Mouse (Mus musculus) stomach, embryonic 14.5 days (tissue): ENCODE measurements around the gene Tes3-ps. TPM values are rescaled to one million over a fixed set of nuclear protein-coding genes. Genes with fewer than 3 reads are reported as not detected.
A peak's percentile ranks its signal among the peaks of the same experiment; 100 is the strongest.

Experiments
- ATAC-seq: fragments of 200-750 bp; cut with Nextera tagmentation; 2 replicates; pipeline ENCODE4 v1.8.0; 2017; ENCODE audit warnings: low read depth, moderate TSS enrichment; ENCODE audit not compliant: insufficient number of reproducible peaks, insufficient read depth, low FRiP score
- H3K27ac ChIP-seq: fragments of 300-500 bp; sonication (generic); 2 replicates; pipeline ENCODE4 v1.5.1; 2014; ENCODE audit warnings: mild to moderate bottlenecking, low read length, moderate library complexity, mixed read lengths
- H3K27me3 ChIP-seq: fragments of 300-500 bp; sonication (generic); 2 replicates; pipeline ENCODE4 v1.6.1; 2014; ENCODE audit warnings: low read length, control low read depth, mixed read lengths; ENCODE audit not compliant: control insufficient read depth, insufficient read depth
- H3K36me3 ChIP-seq: fragments of 300-500 bp; sonication (generic); 2 replicates; pipeline ENCODE4 v1.6.1; 2014; ENCODE audit warnings: mild to moderate bottlenecking, control low read depth, low read length, moderate library complexity, mixed read lengths; ENCODE audit not compliant: control insufficient read depth, insufficient read depth
- H3K4me1 ChIP-seq: fragments of 300-500 bp; sonication (generic); 2 replicates; pipeline ENCODE4 v1.6.1; 2014; ENCODE audit warnings: low read length, control low read depth, mixed read lengths; ENCODE audit not compliant: control insufficient read depth, insufficient read depth
- H3K4me2 ChIP-seq: fragments of 300-500 bp; sonication (generic); replicated peaks from 2 replicates; pipeline ENCODE4 v1.6.1; 2014; ENCODE audit warnings: low read depth, low read length, control low read depth
- H3K4me3 ChIP-seq: fragments of 300-500 bp; sonication (generic); 2 replicates; pipeline ENCODE4 v1.5.1; 2014; ENCODE audit warnings: low read depth, low read length, control low read depth
- H3K9ac ChIP-seq: fragments of 300-500 bp; sonication (generic); replicated peaks from 2 replicates; pipeline ENCODE4 v1.6.1; 2014; ENCODE audit warnings: low read depth, mild to moderate bottlenecking, control low read depth, low read length, moderate library complexity, mixed read lengths
- H3K9me3 ChIP-seq: fragments of 300-500 bp; sonication (generic); 2 replicates; pipeline ENCODE4 v1.6.1; 2016; ENCODE audit warnings: low read depth, low read length, control low read depth; ENCODE audit not compliant: control insufficient read depth
- WGBS: fragments of 180-500 bp; shearing (Covaris S2); extraction: QIAGEN DNeasy Blood & Tissue Kit; methylation state at CpG from one replicate; pipeline ENCODE4 v1.1.7; 2014; 5-methylcytosine and 5-hydroxymethylcytosine counted together
- polyA plus RNA-seq: library from polyadenylated mRNA; unstranded; fragments of >200 nt; fragmentation: Nextera tagmentation; extraction: Ambion mirVana; gene quantifications from 2 replicates; pipeline ENCODE4 v1.2.1, GENCODE M21; 2014

Gene Tes3-ps
- polyA plus RNA-seq, 1 experiment from 2014 or later: 1.2 TPM

GRCm38 (mm10) chr13:49478851-49479374 lies 14.2 kb upstream of the Tes3-ps start:
- ATAC-seq: no peak
- peak overlapping the region; percentile 77 for H3K27ac ChIP-seq

GRCm38 (mm10) chr13:49479399-49479798 lies 13.7 kb upstream of the Tes3-ps start:
- H3K4me2 ChIP-seq: no peak overlapping the region
- no peak overlapping the region for H3K9ac ChIP-seq
- H3K4me3 ChIP-seq: no peak overlapping the region
- no peaks in the 10 kb centered on the region for H3K9me3 ChIP-seq
- peaks cover 18% of the 10 kb centered on the region; the same call in 1 of the 2 replicates for H3K4me1 ChIP-seq
- H3K36me3 ChIP-seq: no peaks in the 10 kb centered on the region
- no peak for ATAC-seq
- H3K27me3 ChIP-seq: no peaks in the 10 kb centered on the region
- peak overlapping the region; percentile 77 for H3K27ac ChIP-seq
- 74% methylated on average over 4 of the region's 4 CpGs for WGBS

More at GRCm38 (mm10) chr13:49478851-49479374, 14.2 kb upstream of the Tes3-ps start:
- no peaks in the 10 kb centered on the region for H3K36me3 ChIP-seq
- 87% methylated on average over 6 of the region's 6 CpGs for WGBS
- no peak overlapping the region for H3K9ac ChIP-seq
- H3K4me2 ChIP-seq: no peak overlapping the region
- no peaks in the 10 kb centered on the region for H3K9me3 ChIP-seq
- no peaks in the 10 kb centered on the region for H3K27me3 ChIP-seq
- H3K4me3 ChIP-seq: no peak overlapping the region
- H3K4me1 ChIP-seq: peaks cover 18% of the 10 kb centered on the region; the same call in 1 of the 2 replicates

- Histone ChIP-seq H3K9me3 (no peaks in the 10 kb centered on the region), H3K27ac (peak overlapping the region; percentile 80; the same call in 1 of the 2 replicates), H3K9ac (no peak overlapping the region), H3K27me3 (no peaks in the 10 kb centered on the region), H3K4me2 (no peak overlapping the region), H3K36me3 (no peaks in the 10 kb centered on the region), H3K4me1 (peaks cover 18% of the 10 kb centered on the region; the same call in 1 of the 2 replicates), H3K4me3 (no peak overlapping the region)
- ATAC-seq: peak; percentile 78; the same call in 1 of the 2 replicates
- WGBS: 54% methylated on average over 2 of the region's 2 CpGs
Observed at GRCm38 (mm10) chr13:49480057-49480456, 13.1 kb upstream of the Tes3-ps start.

- no peak overlapping the region for H3K4me3 ChIP-seq
- WGBS: 62% methylated on average over 5 of the region's 5 CpGs
- H3K4me2 ChIP-seq: no peak overlapping the region
- H3K9me3 ChIP-seq: no peaks in the 10 kb centered on the region
- no peaks in the 10 kb centered on the region for H3K27me3 ChIP-seq
- H3K4me1 ChIP-seq: peaks cover 18% of the 10 kb centered on the region; the same call in 1 of the 2 replicates
- no peak for ATAC-seq
- H3K36me3 ChIP-seq: no peaks in the 10 kb centered on the region
- peak overlapping the region; percentile 80 for H3K27ac ChIP-seq
- H3K9ac ChIP-seq: no peak overlapping the region
Observed at GRCm38 (mm10) chr13:49480551-49480950, 12.6 kb upstream of the Tes3-ps start.

- H3K36me3 ChIP-seq: no peaks in the 10 kb centered on the region
- 77% methylated on average over 5 of the region's 5 CpGs for WGBS
- H3K9me3 ChIP-seq: no peaks in the 10 kb centered on the region
- H3K9ac ChIP-seq: no peak overlapping the region
- ATAC-seq: no peak
- no peak overlapping the region for H3K4me3 ChIP-seq
- peaks cover 3% of the 10 kb centered on the region; the same call in 1 of the 2 replicates for H3K4me1 ChIP-seq
- no peaks in the 10 kb centered on the region for H3K27me3 ChIP-seq
- no peak overlapping the region for H3K4me2 ChIP-seq
- no peak overlapping the region for H3K27ac ChIP-seq
Observed at GRCm38 (mm10) chr13:49485388-49485787, 7.7 kb upstream of the Tes3-ps start.

- Histone ChIP-seq H3K27me3 (no peaks in the 10 kb centered on the region), H3K36me3 (no peaks in the 10 kb centered on the region), H3K27ac (no peak within 1 kb of the TSS), H3K9me3 (no peaks in the 10 kb centered on the region), H3K9ac (no peak within 1 kb of the TSS), H3K4me2 (no peak within 1 kb of the TSS), H3K4me1 (no peaks in the 10 kb centered on the region), H3K4me3 (no peak within 1 kb of the TSS)
- WGBS: 71% methylated on average over 4 of the region's 4 CpGs
- no peak for ATAC-seq
Observed at GRCm38 (mm10) chr13:49504510-49504909, 11.4 kb downstream of the Tes3-ps start, which contains the start of gene Ecm2. Gene Ecm2 (plus strand): TSS chr13:49504810.

GRCm38 (mm10) chr13:49505776-49506175 lies 12.7 kb downstream of the Tes3-ps start:
- Histone ChIP-seq H3K36me3 (no peaks in the 10 kb centered on the region), H3K9me3 (no peaks in the 10 kb centered on the region), H3K4me3 (no peak overlapping the region), H3K4me2 (no peak overlapping the region), H3K27ac (no peak overlapping the region), H3K9ac (no peak overlapping the region), H3K4me1 (no peaks in the 10 kb centered on the region), H3K27me3 (no peaks in the 10 kb centered on the region)
- WGBS: 72% methylated on average over 4 of the region's 4 CpGs
- no peak for ATAC-seq

- Histone ChIP-seq H3K36me3 (no peaks in the 10 kb centered on the region), H3K4me2 (no peak overlapping the region), H3K9me3 (no peaks in the 10 kb centered on the region), H3K4me3 (no peak overlapping the region), H3K27me3 (no peaks in the 10 kb centered on the region), H3K27ac (no peak overlapping the region), H3K9ac (no peak overlapping the region), H3K4me1 (no peaks in the 10 kb centered on the region)
- no peak for ATAC-seq
- 51% methylated on average over 3 of the region's 3 CpGs for WGBS
Observed at GRCm38 (mm10) chr13:49507176-49507575, 14.1 kb downstream of the Tes3-ps start.

- H3K9me3 ChIP-seq: no peaks in the 10 kb centered on the region
- 16% methylated on average over 2 of the region's 2 CpGs for WGBS
- no peak for ATAC-seq
Observed at GRCm38 (mm10) chr13:49518761-49519160, 25.6 kb downstream of the Tes3-ps start.

More at GRCm38 (mm10) chr13:49518761-49519160, 25.6 kb downstream of the Tes3-ps start:
- 0 out of 2 replicates have a peak, but pooled peaks cover 3% of the 10 kb centered on the region for H3K4me1 ChIP-seq
- H3K27ac ChIP-seq: no peak overlapping the region
- no peak overlapping the region for H3K4me3 ChIP-seq
- H3K9ac ChIP-seq: no peak overlapping the region
- H3K27me3 ChIP-seq: no peaks in the 10 kb centered on the region
- no peaks in the 10 kb centered on the region for H3K36me3 ChIP-seq
- H3K4me2 ChIP-seq: no peak overlapping the region
